Mouse (Mus musculus) bone marrow macrophage, adult 2 months (primary cell): ENCODE measurements around the gene Myl12a.

Experiments used
- CTCF ChIP-seq: IDR thresholded peaks from 2 replicates; pipeline ENCODE4 v1.5.1; 2012; ENCODE audit warnings: low read depth, mild to moderate bottlenecking, low read length, moderate library complexity
- POLR2A ChIP-seq: IDR thresholded peaks from 2 replicates; pipeline ENCODE4 v1.6.1; 2012; ENCODE audit warnings: mild to moderate bottlenecking, low read depth, low read length, borderline replicate concordance

DNA sequence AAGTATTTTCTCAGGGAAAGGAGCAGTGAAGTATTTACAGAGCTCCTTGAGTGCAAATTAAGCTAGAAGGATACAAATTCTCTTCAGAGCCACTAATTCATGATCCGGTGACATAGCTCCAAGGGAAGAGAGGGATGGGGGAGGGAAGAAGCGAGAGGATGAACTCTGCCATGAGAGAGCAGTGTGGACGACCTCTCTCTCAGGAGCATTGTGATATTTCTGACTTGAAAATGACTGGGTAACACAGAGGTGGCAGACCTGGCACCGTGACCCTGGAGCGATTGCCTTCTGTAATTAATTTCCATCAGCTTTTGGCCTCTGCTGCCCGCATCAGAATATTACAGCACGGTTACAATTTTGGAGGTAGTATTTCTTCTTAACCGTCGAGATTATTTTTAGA is 17.2 kb upstream of the Myl12a start:
- TF ChIP-seq CTCF = no peak
- TF ChIP-seq POLR2A = no peak
